Mouse (Mus musculus) heart, adult 18-20 months (tissue): Measurements from ENCODE around the gene Clcnka. TPM values are rescaled to one million over a fixed set of nuclear protein-coding genes. Genes with fewer than 3 reads are reported as not detected.
A peak's percentile ranks its signal among the peaks of the same experiment; 100 is the strongest.

Source experiments
- DNase-seq, 2 experiments: peaks; one replicate each; pipeline ENCODE4 v3.0.0; 2021 to 2022; ENCODE audit warnings: mixed read lengths in 1 of 2
- long read RNA-seq, 2 experiments: library from polyadenylated mRNA; stranded (forward); transcript quantifications; one replicate each; pipeline ENCODE4 v2.0.0; 2021
- total RNA-seq, 2 experiments: library from RNA; stranded (reverse); gene quantifications; 2 replicates each; pipeline ENCODE4 v1.2.3; 2021

The Clcnka gene
- total RNA-seq: not detected
- long read RNA-seq, experiment 1: 0 reads
- long read RNA-seq, experiment 2: 0 reads

DNA sequence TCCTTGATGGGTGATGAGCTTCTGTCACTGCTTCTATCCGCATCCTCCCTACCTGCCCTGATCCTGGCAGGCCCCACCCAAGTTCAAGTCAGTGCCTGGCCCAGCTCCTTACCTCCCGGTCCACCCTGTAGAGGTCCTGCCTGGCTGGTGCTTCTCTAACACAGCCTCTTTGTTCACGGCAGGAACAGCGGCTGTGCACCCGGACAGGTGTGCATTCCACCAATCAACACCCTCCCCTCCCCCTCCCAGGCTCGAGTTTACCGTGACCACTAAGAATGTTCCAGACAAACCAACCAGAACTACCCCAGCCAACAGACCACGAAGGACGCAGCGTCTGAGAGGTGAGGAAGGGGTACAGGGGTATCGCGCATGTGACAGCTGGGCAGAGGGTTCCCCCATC lies at the start of gene Clcnka:
Gene Clcnka (minus strand): TSS at position 180 of the 400 bp plus-strand sequence.
- DNase-seq: no peak

- no peak for DNase-seq
Measured at GRCm38 (mm10) chr4:141446211-141446610, 47.7 kb upstream of the Clcnka start.

- no peak for DNase-seq
Measured at GRCm38 (mm10) chr4:141445328-141445720, 46.8 kb upstream of the Clcnka start.

DNA sequence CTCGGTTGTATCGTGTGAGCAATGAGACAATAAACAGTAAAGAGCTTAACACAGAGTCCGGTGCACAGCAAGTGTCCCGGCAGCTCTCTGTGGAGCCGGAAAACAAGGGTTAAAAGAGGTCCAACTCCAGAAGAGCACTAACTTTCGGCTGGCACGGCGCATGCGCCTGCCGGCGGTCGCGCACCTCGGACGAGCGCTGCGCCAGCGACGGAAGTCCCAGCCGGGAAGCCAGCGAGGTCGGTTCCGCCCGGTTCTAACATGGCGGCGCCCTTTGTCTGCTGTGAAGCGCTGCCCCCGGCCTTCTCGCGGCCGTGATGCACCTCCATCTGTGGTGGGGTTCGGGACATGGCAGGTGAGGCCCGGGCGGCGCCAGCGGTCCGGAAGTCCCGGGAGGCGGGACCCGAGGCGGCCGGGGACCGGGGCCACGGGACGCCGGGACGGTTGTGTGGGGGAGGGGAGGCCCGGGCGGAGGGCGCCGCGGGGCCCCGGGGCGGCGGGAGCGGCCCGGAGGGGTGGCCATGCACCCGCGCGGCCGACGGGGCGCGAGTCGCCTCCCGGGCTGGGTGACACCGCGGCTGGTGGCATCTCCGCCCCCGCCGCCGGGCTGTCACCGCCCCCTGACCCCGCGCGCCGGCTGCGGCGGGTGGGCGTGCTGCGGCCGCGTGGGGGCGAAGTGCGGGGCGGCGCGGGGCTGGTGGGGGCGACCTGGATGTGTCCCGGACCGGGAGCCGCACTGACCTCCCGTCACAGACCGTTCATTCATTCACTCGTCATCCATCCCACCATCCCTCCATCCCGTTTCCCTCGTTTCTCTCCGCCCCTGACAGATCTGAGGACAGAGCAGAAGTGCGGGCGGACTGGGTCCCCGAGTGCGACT lies 46.2 kb upstream of the Clcnka start, which contains the start of gene Zbtb17:
Gene Zbtb17 (plus strand): TSS at position 204 of the 877 bp plus-strand sequence.
- peak; percentile 92 to 93 for DNase-seq

DNA sequence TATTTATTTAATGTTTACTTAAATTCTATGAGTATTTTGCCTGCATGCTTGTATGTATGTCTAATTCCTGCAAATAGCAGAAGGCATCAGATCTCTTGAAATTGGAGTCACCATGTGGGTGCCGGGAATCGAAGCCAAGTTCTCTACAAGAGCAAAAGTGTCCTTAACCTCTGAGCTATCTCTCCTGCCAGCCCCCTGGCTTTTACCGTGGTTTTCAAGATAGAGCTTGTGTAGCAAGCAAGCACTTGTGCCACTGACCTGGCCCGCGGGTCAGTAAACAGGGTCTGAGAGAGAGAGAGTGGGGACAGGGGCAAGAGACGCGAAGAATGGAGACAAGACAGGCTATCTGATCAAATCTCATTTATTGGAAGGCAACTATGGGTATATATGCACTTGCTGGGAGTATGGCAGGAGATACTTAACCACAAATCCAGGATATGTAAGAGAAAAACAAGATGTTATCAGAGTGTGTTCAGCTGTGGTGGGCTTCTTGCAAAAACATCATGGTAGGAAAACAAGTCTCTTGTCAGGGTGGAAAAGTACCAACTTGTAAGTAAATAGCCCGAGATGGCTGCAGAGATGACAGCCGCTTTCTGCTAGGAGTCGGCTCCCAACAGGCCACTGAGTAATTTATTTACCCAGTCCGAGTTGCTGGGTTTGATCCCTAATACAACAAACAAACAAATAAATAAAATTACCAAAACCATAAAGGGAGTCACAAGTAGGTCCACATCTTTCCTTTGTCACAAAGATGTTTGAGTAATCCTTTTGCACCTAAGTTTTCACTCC lies 45.3 kb upstream of the Clcnka start:
- DNase-seq: no peak

GRCm38 (mm10) chr4:141440877-141441276 lies 42.4 kb upstream of the Clcnka start:
- no peak for DNase-seq

- DNase-seq: peak in 1 of 2 experiments; percentile 63
Measured at GRCm38 (mm10) chr4:141439083-141439803, 40.7 kb upstream of the Clcnka start.

DNA sequence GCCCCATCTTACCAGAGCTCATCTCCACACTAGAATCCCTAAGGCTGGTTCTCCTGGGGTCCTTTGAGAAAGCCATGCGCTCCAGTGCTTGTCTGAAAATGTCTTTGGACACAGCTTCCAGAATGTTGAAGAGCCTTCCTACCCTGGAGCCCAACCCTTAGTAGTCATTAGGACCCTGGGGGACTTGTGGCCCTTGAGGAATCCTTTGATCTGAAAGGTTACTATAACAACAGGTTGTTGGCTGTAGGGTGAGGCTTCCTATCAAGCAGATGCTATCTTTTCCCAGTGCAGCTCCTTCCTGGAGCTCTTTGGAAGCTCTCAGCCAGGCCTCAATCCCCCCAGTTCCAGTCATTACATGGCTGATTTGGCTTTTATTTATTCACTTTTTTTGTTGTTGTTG lies 37.5 kb upstream of the Clcnka start, which contains the start of gene Srarp:
Gene Srarp (minus strand): TSS at position 132 of the 400 bp plus-strand sequence.
- DNase-seq: peak in 1 of 2 experiments; percentile 43

DNA sequence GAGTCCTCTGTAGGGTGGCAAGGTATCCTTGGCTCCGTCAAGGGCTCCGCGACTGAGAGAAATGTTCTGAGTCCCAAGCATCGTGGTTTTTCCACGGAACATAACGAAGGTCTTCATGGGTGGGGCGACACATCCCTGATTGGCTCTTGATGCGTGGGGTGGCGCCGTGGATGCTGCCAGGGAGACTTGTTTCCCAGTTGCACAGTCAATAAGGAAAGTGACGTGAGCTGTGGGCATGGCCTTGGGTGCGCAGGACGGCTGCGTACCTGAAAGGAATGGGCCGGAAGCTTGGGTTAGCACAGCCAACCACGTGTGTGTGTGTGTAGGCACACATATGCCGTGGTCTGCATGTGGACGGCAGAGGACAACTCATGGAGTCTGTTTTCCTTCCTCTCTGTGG lies 34.7 kb upstream of the Clcnka start:
- no peak for DNase-seq

DNA sequence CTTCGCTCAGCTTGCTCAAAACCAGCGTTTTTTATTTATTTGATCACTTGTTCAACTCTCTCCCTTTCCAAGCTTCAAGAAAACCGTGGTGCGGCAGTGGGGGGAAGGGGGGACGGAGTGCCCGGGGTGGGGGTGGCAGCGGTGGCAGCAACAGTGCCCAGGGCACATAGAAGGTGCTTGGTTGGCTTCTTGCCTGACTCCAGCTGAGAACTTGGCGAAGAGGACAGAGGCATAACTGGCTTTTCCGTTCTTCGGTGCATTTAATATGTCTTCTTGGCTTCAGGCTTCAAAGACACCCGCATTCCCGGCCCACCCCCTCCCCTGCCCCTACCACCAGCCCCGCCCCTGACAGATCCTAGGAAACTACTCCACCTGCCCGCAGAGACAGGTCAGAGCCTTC lies 34.1 kb upstream of the Clcnka start:
- DNase-seq: no peak

DNA sequence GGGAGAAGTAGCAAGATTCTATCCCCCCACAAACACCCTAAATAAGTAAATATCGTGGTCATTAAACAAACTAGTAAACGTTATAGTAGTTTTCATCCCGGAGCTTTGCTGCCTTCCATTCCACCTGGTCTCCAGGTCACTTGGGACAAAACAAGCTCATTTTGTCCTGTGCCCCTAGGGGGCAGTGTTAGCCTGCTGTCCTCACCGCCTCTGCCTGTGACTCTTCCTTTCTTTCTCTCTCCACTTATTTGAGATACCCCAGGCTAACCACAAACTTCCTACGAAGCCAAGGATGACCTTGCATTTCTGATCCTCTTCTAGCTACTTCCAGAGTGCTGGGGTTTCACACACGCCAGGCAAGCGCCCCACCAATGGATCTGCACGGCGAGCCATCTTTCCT lies 32.5 kb upstream of the Clcnka start:
- peak; percentile 75 to 88 for DNase-seq

GRCm38 (mm10) chr4:141429847-141430246 lies 31.3 kb upstream of the Clcnka start:
- peak in 1 of 2 experiments; percentile 61 for DNase-seq

- no peak for DNase-seq
Measured at GRCm38 (mm10) chr4:141429381-141429780, 30.9 kb upstream of the Clcnka start.

DNA sequence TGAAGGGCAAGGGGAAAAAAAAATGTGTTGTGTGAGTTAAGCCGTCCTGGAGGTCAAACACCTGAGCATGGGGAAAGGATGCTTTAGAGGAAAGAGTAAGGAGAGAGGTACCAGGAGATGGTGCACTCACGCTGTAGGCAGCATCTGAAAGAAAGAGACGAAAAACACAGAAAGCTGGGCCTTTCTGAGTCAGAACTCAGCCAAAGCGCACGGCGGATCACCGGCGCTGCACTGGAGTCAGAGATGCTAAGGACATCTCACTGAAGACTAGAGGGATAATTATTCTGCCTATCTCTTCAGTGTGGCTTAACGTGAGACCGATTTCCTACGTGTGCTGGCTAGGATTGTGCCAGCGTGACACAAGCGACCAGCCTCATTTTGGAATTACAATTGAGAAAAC lies 29.4 kb upstream of the Clcnka start:
- DNase-seq: no peak

DNA sequence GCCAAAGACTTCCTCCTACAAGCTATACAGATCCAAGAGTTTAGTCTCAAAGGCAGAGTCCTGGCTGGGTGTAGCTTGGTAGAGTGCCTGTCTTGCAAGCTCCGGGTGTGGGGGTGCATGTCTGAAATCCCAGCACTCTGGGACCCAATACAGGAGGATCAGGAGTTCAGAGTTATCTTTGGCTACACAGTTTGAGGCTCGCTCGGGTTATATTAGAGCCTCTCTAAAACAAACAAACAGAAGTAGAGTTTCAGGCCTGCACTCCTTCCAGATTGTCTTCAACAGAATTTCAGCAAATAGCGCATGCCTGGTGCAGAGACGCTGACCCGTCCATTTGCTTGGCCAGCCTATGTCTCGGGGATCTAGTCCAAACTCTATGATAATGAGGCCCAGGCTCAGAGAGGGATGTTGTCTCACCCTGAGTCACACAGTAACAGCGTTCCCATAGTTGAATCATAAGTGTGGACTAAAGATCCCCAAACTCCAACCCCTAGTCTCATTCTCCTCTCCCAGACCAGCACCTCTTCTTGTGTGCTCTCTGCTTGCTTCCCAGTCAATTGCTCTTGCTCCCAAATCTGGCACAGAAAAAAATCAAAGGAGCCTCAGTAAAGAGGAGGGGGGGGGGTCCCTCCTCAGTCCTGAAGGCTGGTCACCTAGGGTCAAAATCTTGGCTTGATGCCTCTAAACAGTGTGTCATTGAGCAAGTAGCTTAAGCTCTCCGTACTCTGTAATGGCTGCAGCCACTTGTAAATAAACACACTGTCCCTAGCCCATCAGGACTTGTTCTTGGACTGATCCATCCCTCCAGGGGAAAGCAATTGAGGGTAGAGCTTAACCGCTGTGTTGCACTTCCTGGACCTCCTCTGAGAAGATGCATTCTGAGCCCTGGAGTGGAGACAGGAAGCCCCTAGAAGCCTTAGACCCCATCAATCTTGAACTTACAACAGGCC lies 28.5 kb upstream of the Clcnka start:
- DNase-seq: peak; percentile 55 to 59

DNA sequence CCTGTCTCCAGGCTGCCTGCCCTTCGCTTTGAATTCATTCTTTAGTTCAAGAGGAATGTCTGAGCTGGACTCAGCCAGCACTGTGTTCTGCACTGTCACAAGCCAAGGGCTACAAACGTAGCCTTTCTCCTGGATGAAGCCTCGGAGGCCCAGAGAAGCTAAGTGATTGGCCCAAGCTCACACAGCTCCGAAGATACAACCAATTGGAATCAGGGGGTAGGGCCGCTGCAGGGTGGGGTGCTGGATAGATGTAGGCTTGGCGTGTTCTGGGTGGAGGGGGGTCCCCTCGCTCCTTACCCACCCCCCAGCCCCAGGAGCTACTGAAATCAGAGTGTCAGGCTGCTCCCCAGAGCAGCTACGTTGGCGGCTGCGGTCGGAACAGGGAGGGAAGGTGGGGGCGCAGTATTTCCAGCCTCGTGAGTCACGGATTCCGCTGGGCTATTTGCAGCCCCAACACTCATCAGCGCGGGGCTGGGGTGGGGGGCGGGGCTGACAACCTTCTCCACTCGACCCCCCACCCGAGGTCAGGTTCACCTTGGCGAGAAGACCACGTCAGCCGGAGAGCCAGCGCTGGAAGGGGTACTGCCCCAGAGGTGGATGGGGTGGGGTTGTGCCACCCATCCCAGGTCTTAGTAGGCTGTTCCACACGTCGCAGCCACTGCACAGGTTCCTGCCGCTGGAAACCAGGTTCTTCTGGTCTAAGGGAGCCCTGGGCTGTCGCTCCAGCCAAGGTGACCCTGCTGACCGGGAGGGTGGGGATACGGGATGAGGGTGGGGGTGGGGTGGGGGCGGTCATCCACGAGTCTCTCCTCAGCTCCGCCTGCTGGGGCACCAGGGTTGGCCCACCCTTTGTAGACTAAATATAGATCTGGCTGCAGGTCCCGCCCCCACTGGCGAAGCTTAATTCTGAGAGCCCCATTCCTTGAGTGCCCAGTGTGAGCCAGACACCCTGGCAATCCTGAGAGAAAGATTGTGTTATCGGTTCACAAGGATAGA lies 27.3 kb upstream of the Clcnka start:
- peak; percentile 82 to 84 for DNase-seq

GRCm38 (mm10) chr4:141423691-141424431 lies 25.3 kb upstream of the Clcnka start:
- peak in 1 of 2 experiments; percentile 33 for DNase-seq

DNA sequence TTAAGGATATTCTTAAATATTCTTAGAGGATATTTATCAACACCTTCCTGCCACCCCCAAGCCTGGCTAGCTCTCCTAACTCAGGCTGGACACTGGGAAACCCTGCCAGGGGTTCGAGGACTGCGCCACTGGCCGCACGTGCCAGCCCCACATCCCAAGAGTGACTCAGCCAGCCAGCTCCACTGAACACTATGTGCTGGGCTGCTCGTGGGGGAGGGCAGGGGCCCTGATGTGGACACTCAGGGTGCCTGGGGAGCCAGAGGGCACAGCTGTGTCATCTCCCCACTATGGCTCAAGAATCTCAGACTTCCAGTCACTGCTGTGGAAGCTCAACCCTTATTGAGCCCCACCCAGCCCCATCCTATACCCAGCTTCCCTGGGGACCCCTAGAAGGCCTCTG lies 24.8 kb upstream of the Clcnka start:
- DNase-seq: peak; percentile 68 to 69

DNA sequence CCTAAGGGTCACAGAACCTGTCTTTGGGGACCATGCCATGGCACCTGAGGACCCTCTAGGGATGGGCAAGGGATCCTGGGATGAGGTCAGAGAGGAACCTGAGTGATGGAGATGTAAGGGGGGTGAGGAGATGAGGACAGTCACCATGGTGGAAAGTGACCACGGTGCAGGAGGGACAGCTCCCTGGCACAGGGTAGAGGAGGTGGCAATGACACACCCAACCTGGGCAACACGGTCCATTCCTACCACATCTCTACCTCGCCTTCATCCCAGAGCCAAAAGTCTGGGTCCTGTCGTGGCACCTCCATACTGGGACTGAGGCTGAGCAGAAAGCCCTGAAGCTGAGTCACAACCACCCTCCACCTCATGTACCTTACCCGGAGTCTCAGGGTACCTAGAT lies 24.3 kb upstream of the Clcnka start:
- DNase-seq: peak in 1 of 2 experiments; percentile 49
